Mouse (Mus musculus) brain, embryonic 14.5 days (tissue): ENCODE results near the gene Gm572.

ENCODE experiments used
- CTCF ChIP-seq: fragments of 200-500 bp; IDR thresholded peaks from 2 replicates; pipeline ENCODE4 v1.5.1; 2012; ENCODE audit warnings: inconsistent platforms, mild to moderate bottlenecking, moderate library complexity, borderline replicate concordance; ENCODE audit not compliant: insufficient read depth, insufficient read length; ENCODE audit errors: extremely low read depth
- POLR2A ChIP-seq: fragments of 200-500 bp; IDR thresholded peaks from 2 replicates; pipeline ENCODE4 v1.6.1; 2012; ENCODE audit warnings: mild to moderate bottlenecking, inconsistent platforms, borderline replicate concordance; ENCODE audit not compliant: poor library complexity, insufficient read depth, insufficient read length, severe bottlenecking; ENCODE audit errors: extremely low read depth

DNA sequence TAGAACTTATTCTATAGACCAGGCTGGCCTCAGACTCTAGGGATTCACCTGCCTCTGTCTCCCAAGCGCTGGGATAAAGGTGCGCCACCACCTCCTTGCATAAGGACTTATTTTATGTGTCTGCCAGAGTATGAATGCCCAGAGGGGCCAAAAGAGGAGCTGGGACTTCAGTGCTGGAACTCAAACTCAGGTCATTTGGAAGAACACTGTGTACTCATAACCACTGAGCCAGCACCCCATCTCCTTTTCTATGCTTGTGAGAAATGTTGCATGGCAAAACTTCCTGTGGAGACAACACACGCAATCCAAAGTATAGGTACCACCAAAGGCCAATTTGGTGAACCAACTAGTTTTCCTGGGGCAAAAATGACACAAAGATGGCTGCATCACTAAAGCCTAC lies 46.4 kb upstream of the Gm572 start:
- TF ChIP-seq CTCF (no peak), POLR2A (no peak)
